8 mouse cellular contexts compared by ENCODE assay signal in the genomic region with DNA sequence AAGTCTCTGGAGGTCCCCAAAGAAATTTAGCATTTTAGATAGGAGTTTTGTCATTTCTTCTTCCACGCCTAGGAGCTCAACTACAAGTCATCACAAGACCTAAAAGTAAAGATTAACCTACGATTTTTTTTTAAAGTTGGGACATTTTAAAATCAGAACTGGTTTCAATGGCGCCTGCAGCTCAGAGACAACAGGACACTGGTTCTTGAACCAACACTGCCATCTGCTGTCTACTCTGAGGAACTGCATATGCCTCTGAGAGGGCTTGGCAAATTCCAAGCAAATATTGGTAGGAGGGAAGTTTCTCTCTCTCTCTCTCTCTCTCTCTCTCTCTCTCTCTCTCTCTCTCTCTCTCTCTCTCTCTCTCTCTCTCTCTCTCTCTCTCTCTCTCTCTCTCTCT. TPM values are rescaled to one million over a fixed set of nuclear protein-coding genes. Genes with fewer than 3 reads are reported as not detected.
A peak's percentile ranks its signal among the peaks of the same experiment; 100 is the strongest.
DNase-seq lines count a peak whose midpoint lies in the region; ATAC-seq and TF ChIP-seq lines count a peak whose summit lies in the region.

No protein-coding gene starts in this region.

- WGBS in heart, embryonic 11.5 days (ENCODE audit: insufficient replicate concordance) = 0% methylated on average over 3 of the region's 3 CpGs
- 1% methylated on average over 3 of the region's 3 CpGs for WGBS in kidney, embryonic 15.5 days
- WGBS in lung, adult 2 months = 0% methylated on average over 3 of the region's 3 CpGs
- 0% methylated on average over 3 of the region's 3 CpGs for WGBS in neural tube, embryonic 15.5 days

- no peak for ATAC-seq in heart, embryonic 11.5 days (replicated peaks; ENCODE audit: insufficient number of reproducible peaks, low FRiP score, low TSS enrichment)
- no peak for ATAC-seq in kidney, embryonic 15.5 days (replicated peaks; ENCODE audit: low FRiP score)
- no peak for ATAC-seq in neural tube, embryonic 15.5 days (ENCODE audit: low FRiP score)

- peak; percentile 49 to 89 for DNase-seq in adrenal gland, adult (ENCODE audit: inconsistent age in 2 of 2, low spot score in 1 of 2)
- DNase-seq in adrenal gland, postnatal 25 days = no peak
- DNase-seq in NIH3T3 (ENCODE audit: low read depth) = peak; percentile 88
- no peak for DNase-seq in lung, adult 2 months

- no peaks in the 10 kb centered on the region for H3K9me3 ChIP-seq in heart, embryonic 11.5 days (replicated peaks; ENCODE audit: control insufficient read depth, low read length)
- H3K9me3 ChIP-seq in kidney, embryonic 15.5 days (replicated peaks) = no peaks in the 10 kb centered on the region
- H3K9me3 ChIP-seq in neural tube, embryonic 15.5 days (replicated peaks) = no peaks in the 10 kb centered on the region

- peaks cover 20% of the 10 kb centered on the region for H3K27me3 ChIP-seq in heart, embryonic 11.5 days (ENCODE audit: control insufficient read depth, insufficient read depth, low read length)
- H3K27me3 ChIP-seq in kidney, embryonic 15.5 days = peaks cover 37% of the 10 kb centered on the region
- peaks cover 34% of the 10 kb centered on the region for H3K27me3 ChIP-seq in neural tube, embryonic 15.5 days (replicated peaks)

- H3K36me3 ChIP-seq in heart, embryonic 11.5 days (ENCODE audit: control insufficient read depth, insufficient read depth, low read length) = no peaks in the 10 kb centered on the region
- peaks cover 4% of the 10 kb centered on the region for H3K36me3 ChIP-seq in kidney, embryonic 15.5 days
- H3K36me3 ChIP-seq in neural tube, embryonic 15.5 days = no peaks in the 10 kb centered on the region

- peak; percentile 95 for TF ChIP-seq CTCF in cortical plate, adult 2 months (IDR thresholded peaks at IDR 0.05; ENCODE audit: extremely low read depth, insufficient read depth, low read length)
- TF ChIP-seq CTCF in lung, adult 2 months (IDR thresholded peaks at IDR 0.05; ENCODE audit: insufficient read depth, low read length) = peak; percentile 68

- H3K9ac ChIP-seq in heart, embryonic 11.5 days (ENCODE audit: low read depth, low read length) = peak overlapping the region; percentile 74; the same call in 1 of the 2 replicates
- H3K9ac ChIP-seq in kidney, embryonic 15.5 days = no peak overlapping the region
- H3K9ac ChIP-seq in neural tube, embryonic 15.5 days (replicated peaks) = peak overlapping the region; percentile 24; the same call in 1 of the 2 replicates

- H3K4me1 ChIP-seq in cortical plate, adult 2 months (ENCODE audit: control insufficient read depth, insufficient read depth, low read length) = no peaks in the 10 kb centered on the region
- peaks cover 20% of the 10 kb centered on the region; the same call in 1 of the 2 replicates for H3K4me1 ChIP-seq in heart, embryonic 11.5 days (ENCODE audit: control insufficient read depth, insufficient read depth, low read length)
- peaks cover 26% of the 10 kb centered on the region for H3K4me1 ChIP-seq in kidney, embryonic 15.5 days
- peaks cover 12% of the 10 kb centered on the region for H3K4me1 ChIP-seq in lung, adult 2 months (ENCODE audit: control insufficient read depth, insufficient read depth, low read length)
- H3K4me1 ChIP-seq in neural tube, embryonic 15.5 days = peaks cover 45% of the 10 kb centered on the region

- H3K27ac ChIP-seq in cortical plate, adult 2 months (ENCODE audit: insufficient read depth, low read length) = no peak overlapping the region
- no peak overlapping the region for H3K27ac ChIP-seq in heart, embryonic 11.5 days (ENCODE audit: low read depth, low read length)
- H3K27ac ChIP-seq in kidney, embryonic 15.5 days = no peak overlapping the region
- H3K27ac ChIP-seq in neural tube, embryonic 15.5 days (replicated peaks) = no peak overlapping the region

- H3K4me2 ChIP-seq in heart, embryonic 11.5 days = peak overlapping the region; percentile 93
- peak overlapping the region; percentile 86 for H3K4me2 ChIP-seq in kidney, embryonic 15.5 days
- peak overlapping the region; percentile 71 for H3K4me2 ChIP-seq in neural tube, embryonic 15.5 days

- peak overlapping the region; percentile 40 for H3K4me3 ChIP-seq in cortical plate, adult 2 months (ENCODE audit: insufficient read depth, low read length)
- H3K4me3 ChIP-seq in heart, embryonic 11.5 days (ENCODE audit: low read depth, low read length) = peak overlapping the region; percentile 62
- peak overlapping the region; percentile 56 for H3K4me3 ChIP-seq in kidney, embryonic 15.5 days (replicated peaks)
- no peak overlapping the region for H3K4me3 ChIP-seq in lung, adult 2 months (replicated peaks; ENCODE audit: extremely low read depth, low read depth, low read length)
- H3K4me3 ChIP-seq in neural tube, embryonic 15.5 days (replicated peaks) = peak overlapping the region; percentile 40

- no peak for TF ChIP-seq POLR2A in cortical plate, adult 2 months (IDR thresholded peaks at IDR 0.05; ENCODE audit: extremely low read depth, insufficient read depth, low read length)
- TF ChIP-seq POLR2A in lung, adult 2 months (IDR thresholded peaks at IDR 0.05; ENCODE audit: borderline replicate concordance, extremely low read depth, low read depth, low read length) = no peak

RNA-seq across cellular contexts. Expression of a gene that starts 4.9 kb away (rescaled TPM):
- 20.0 and 22.9 TPM in 2 replicates for total RNA-seq in adrenal gland, postnatal 25 days (2021)
- polyA plus RNA-seq in cortical plate, adult 2 months (2012; rRNA removed) = 21.7 and 24.4 TPM in 2 replicates
- polyA plus RNA-seq in heart, embryonic 11.5 days (2014; fragmentation: Nextera tagmentation; extraction: Ambion mirVana) = 28.0 and 37.4 TPM in 2 replicates
- polyA plus RNA-seq in kidney, embryonic 15.5 days (2015; fragmentation: Nextera tagmentation; extraction: Ambion mirVana) = 40.0 and 47.3 TPM in 2 replicates
- polyA plus RNA-seq in lung, adult 2 months (2012; rRNA removed) = 51.0 and 82.2 TPM in 2 replicates
- 16.0 and 18.9 TPM in 2 replicates for polyA plus RNA-seq in neural tube, embryonic 15.5 days (2015; fragmentation: Nextera tagmentation; extraction: Ambion mirVana)

Comparison
In these comparisons a context has a peak if more than half of its experiments do, and no peak if none do; other contexts are left out.
1. DNase-seq: peak in adrenal gland, adult (2 of 2) and NIH3T3 (single experiment); none in adrenal gland, postnatal 25 days (single experiment) and lung, adult 2 months (single experiment).
2. Peak in every context shown above with its lines, with median percentiles within 50 percentile points of each other: H3K4me2 ChIP-seq.